Mouse (Mus musculus) testis, adult 2 months (tissue): ENCODE results near the gene Capn10. TPM values are rescaled to one million over a fixed set of nuclear protein-coding genes. Genes with fewer than 3 reads are reported as not detected.

ENCODE experiments used
- H3K27ac ChIP-seq: fragments of 200-500 bp; 2 replicates; pipeline ENCODE4 v1.5.1; 2012; ENCODE audit warnings: low read depth, low read length; ENCODE audit not compliant: control insufficient read depth, insufficient read depth
- H3K27me3 ChIP-seq: fragments of 200-500 bp; 2 replicates; pipeline ENCODE4 v1.6.1; 2012; ENCODE audit warnings: mild to moderate bottlenecking, low read length, moderate library complexity; ENCODE audit not compliant: control insufficient read depth, insufficient read depth
- H3K36me3 ChIP-seq: fragments of 200-500 bp; 2 replicates; pipeline ENCODE4 v1.6.1; 2012; ENCODE audit warnings: mild to moderate bottlenecking, low read length; ENCODE audit not compliant: control insufficient read depth, insufficient read depth
- H3K4me1 ChIP-seq: fragments of 200-500 bp; 2 replicates; pipeline ENCODE4 v1.6.1; 2012; ENCODE audit warnings: low read length; ENCODE audit not compliant: control insufficient read depth, insufficient read depth
- H3K4me3 ChIP-seq: fragments of 200-500 bp; 2 replicates; pipeline ENCODE4 v1.5.1; 2012; ENCODE audit warnings: low read depth, mild to moderate bottlenecking, low read length, moderate library complexity, mixed read lengths; ENCODE audit not compliant: control insufficient read depth
- CTCF ChIP-seq: fragments of 200-500 bp; IDR thresholded peaks from 2 replicates; pipeline ENCODE4 v1.5.1; 2012; ENCODE audit warnings: low read depth, mild to moderate bottlenecking, inconsistent platforms, low read length, moderate library complexity; ENCODE audit not compliant: control insufficient read depth, insufficient read depth, insufficient replicate concordance
- POLR2A ChIP-seq: fragments of 200-500 bp; IDR thresholded peaks from 2 replicates; pipeline ENCODE4 v1.6.1; 2012; ENCODE audit warnings: low read depth, mild to moderate bottlenecking, inconsistent platforms, low read length, moderate library complexity; ENCODE audit not compliant: control insufficient read depth
- polyA plus RNA-seq: library from polyadenylated mRNA; depleted of rRNA; stranded (reverse); fragments of >200 nt; gene quantifications from 2 replicates; pipeline ENCODE4 v1.2.3, GENCODE M21; 2012

The Capn10 gene
- polyA plus RNA-seq, 1 experiment = 31.9 TPM

DNA sequence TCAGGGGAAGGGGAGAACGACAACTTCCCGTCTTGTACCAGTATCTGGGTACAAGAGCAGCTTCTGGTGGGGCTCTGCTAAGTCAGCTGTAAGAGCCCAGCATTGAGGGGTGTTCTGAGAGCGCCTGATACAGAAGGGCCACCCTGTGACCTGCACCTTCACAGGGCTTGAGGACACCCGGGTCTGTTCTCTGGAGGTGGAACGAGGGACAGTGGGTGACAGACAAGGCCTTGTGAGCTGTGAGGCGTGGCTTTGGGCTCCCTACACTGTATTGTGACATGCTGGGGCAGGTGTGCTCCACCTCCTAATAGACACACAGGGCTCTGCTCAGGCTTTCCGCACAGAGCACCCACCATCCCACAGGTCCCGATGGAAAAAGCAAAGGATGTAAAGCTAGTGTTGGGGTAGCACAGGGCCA, 22.4 kb upstream of the Capn10 start:
- Histone ChIP-seq H3K4me3 (peak overlapping the region; percentile 93), H3K36me3 (no peaks in the 10 kb centered on the region), H3K4me1 (peaks cover 15% of the 10 kb centered on the region), H3K27ac (peak overlapping the region; percentile 79), H3K27me3 (0 out of 2 replicates have a peak, but pooled peaks cover 2% of the 10 kb centered on the region)
- TF ChIP-seq POLR2A = peak; percentile 42; the same call in 1 of the 2 replicates
- no peak for TF ChIP-seq CTCF

DNA sequence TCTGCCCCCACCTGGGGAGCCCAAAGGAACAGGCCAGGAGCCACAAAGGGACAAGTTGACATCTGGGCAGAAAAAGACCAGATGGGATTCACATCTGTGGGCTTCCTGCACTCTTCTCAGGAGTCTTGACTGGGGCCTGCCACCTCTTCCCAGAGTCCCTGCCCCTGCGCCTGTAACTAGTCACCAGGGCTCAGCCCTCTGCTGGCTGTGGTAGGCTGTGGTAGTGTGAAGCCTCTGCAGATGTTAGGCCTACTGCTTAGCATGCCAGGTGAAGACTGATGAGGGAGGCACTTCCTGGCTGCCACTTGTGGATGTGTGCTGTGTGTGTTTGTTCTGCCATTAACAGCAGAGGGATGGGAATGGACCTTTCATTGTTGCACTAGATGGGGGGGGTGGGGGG, 21.9 kb upstream of the Capn10 start:
- Histone ChIP-seq H3K27me3 (0 out of 2 replicates have a peak, but pooled peaks cover 2% of the 10 kb centered on the region), H3K4me1 (peaks cover 14% of the 10 kb centered on the region), H3K27ac (no peak overlapping the region), H3K36me3 (no peaks in the 10 kb centered on the region), H3K4me3 (peak overlapping the region; percentile 93)
- TF ChIP-seq CTCF = no peak
- no peak for TF ChIP-seq POLR2A

DNA sequence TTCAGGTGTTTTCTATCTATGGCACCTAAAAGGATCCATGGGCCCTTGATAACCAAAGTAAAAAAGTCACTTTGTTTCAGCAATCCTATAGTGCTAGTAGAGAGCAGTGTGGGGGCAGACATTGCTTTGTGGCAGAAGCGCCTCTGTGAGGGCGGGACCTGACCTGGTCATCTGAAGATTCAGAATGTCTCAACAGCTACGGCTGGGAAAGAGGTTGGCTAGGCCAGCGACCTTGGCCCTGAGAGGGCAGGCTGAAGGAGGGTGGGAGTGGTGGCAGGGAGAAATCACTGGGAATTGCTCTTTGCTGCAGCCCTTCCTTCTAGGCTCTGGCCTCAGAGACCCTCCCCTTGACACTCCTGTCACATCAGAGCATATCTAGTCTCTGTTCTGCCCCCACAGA, 19.9 kb upstream of the Capn10 start:
- H3K4me1 ChIP-seq = peaks cover 11% of the 10 kb centered on the region
- no peaks in the 10 kb centered on the region for H3K36me3 ChIP-seq
- H3K4me3 ChIP-seq = no peak overlapping the region
- TF ChIP-seq CTCF (no peak), POLR2A (no peak)
- 0 out of 2 replicates have a peak, but pooled peaks cover 2% of the 10 kb centered on the region for H3K27me3 ChIP-seq
- no peak overlapping the region for H3K27ac ChIP-seq

DNA sequence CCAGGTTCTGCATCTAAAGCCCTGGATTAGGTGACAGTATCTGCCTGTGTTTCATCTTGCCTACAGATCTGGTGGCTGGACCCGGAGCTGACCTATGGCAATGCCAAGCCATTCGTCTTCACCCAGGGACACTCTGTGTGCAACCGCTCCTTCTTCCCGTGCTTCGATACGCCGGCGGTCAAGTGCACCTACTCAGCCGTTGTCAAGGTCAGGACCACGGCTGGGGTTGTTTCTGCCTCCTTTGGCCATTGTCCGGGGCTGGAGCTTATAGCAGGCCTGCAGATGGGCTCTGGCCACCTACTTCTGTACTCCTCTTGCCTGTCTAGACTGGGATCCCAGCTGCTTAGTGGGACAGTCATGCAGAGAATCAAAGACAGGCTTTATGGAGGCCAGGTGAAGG, 19.2 kb upstream of the Capn10 start:
- Histone ChIP-seq H3K36me3 (no peaks in the 10 kb centered on the region), H3K27me3 (0 out of 2 replicates have a peak, but pooled peaks cover 2% of the 10 kb centered on the region), H3K4me3 (no peak overlapping the region), H3K27ac (no peak overlapping the region), H3K4me1 (peaks cover 11% of the 10 kb centered on the region)
- TF ChIP-seq CTCF (no peak), POLR2A (no peak)

DNA sequence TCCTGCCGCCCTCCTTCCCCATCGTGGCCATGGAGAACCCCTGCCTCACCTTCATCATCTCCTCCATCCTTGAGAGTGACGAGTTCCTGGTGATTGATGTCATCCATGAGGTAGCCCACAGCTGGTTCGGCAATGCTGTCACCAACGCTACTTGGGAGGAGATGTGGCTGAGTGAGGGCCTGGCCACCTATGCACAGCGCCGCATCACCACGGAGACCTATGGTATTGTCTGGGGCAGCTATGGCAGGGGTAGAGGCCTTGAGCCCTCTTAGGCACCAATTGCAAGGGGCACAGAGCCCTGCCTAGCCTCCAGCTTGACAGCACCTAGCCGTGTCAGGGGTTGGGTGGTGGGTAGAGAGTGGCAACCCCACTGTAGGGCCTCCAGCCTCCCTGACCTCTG, 17.5 kb upstream of the Capn10 start:
- H3K27me3 ChIP-seq = no peaks in the 10 kb centered on the region
- no peak overlapping the region for H3K4me3 ChIP-seq
- no peaks in the 10 kb centered on the region for H3K36me3 ChIP-seq
- H3K4me1 ChIP-seq = peaks cover 2% of the 10 kb centered on the region
- H3K27ac ChIP-seq = no peak overlapping the region
- TF ChIP-seq POLR2A = no peak
- TF ChIP-seq CTCF = no peak

DNA sequence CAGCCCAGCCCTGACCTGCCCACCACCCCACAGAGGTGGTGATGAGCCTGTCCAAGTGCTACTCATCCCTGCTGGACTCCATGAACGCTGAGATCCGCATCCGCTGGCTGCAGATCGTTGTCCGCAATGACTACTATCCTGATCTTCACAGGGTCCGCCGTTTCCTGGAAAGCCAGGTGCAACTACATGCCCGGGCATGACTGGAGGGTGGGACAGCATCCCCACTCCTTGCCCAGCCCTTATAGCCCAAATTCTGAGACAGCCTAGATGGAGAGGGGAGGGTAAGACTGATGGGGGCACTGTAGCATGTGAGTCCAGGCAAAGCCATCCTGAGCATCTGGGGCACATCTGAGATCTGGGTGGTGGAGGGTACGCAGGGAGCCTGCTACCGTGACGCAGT, 15.0 kb upstream of the Capn10 start:
- H3K4me1 ChIP-seq = no peaks in the 10 kb centered on the region; the same call in 1 of the 2 replicates
- no peaks in the 10 kb centered on the region for H3K27me3 ChIP-seq
- no peak overlapping the region for H3K4me3 ChIP-seq
- TF ChIP-seq CTCF (no peak), POLR2A (no peak)
- no peak overlapping the region for H3K27ac ChIP-seq
- no peaks in the 10 kb centered on the region for H3K36me3 ChIP-seq

DNA sequence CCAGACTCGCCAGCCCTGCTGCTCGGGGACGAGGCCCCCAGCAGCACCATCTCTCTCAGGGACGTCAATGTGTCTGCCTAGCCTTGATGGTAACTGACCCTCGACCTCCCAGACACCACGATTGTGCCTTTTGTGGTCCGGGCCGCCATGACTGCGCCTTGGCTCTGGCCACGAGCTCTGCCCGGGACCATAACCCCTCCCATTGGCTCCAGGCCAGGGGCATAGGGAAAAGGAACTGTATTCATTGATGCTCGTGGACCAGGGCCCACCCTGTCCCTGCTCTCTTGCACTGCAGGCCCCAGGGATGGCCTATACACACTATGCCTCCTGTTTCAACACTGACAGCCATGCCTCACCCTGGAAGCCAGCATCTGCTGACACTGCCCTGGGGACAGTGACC, 14.4 kb upstream of the Capn10 start:
- Histone ChIP-seq H3K27ac (no peak overlapping the region), H3K4me1 (no peaks in the 10 kb centered on the region; the same call in 1 of the 2 replicates), H3K27me3 (no peaks in the 10 kb centered on the region), H3K36me3 (no peaks in the 10 kb centered on the region), H3K4me3 (no peak overlapping the region)
- TF ChIP-seq POLR2A (no peak), CTCF (no peak)
